8 mouse cellular contexts compared by ENCODE assay signal in the genomic region with DNA sequence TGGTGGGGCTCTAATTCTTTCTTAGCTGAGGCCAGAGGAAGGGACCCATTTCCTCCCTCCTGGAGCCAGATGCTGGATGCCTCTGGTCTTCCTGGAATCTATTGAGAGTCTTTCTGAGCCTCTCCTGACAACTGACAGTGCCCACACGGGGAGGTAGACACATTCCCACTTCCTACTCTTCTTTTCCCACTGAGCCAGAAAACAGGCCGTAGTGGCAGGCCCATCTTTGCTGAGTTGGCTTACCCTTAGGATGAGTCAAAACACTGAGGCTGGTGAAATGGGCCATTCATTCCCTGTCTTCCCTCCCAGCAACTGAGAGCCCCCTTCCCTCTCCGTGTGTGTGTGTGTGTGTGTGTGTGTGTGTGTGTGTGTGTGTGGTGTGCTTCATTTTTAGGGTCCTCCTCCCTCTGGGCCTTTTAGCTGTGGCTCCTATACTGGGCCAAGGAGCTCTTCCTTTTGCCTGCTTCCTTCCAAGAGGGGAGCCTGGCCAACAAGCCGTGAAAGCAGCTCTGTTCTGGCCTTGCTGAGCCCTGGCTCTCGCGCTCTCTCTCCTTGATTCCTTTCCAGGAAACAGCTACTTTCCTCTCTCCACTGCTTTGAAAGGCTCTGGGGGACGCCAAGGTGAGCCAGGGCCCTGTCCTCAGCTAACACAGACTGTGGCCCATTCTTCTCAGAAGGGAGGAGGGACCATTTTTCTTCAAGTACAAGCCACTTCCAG. TPM values are rescaled to one million over a fixed set of nuclear protein-coding genes. Genes with fewer than 3 reads are reported as not detected.
DNase-seq lines count a peak whose midpoint lies in the region; ATAC-seq lines count a peak whose summit lies in the region.

No protein-coding gene starts in this region.

- H3K4me2 ChIP-seq in embryonic facial prominence, embryonic 13.5 days = no peak overlapping the region

- ATAC-seq in embryonic facial prominence, embryonic 13.5 days (ENCODE audit: insufficient number of reproducible peaks, insufficient read depth, low FRiP score, low TSS enrichment, low read depth) = no peak

- 0 out of 2 replicates have a peak, but pooled peaks cover 1% of the 10 kb centered on the region for H3K4me1 ChIP-seq in embryonic facial prominence, embryonic 13.5 days
- 0 out of 2 replicates have a peak, but pooled peaks cover 3% of the 10 kb centered on the region for H3K4me1 ChIP-seq in embryonic facial prominence, embryonic 10.5 days

- DNase-seq in embryonic facial prominence, embryonic 10.5 days (ENCODE audit: low spot score) = no peak
- peak; percentile 10 for DNase-seq in 3T3-L1 (ENCODE audit: low read depth, low spot score)
- peak; percentile 34 to 37 for DNase-seq in frontal cortex, postnatal 36 days (ENCODE audit: low spot score in 2 of 2)
- DNase-seq in left cerebral cortex, adult 11 months (ENCODE audit: low spot score) = peak; percentile 18
- DNase-seq in testis, postnatal 14 days (ENCODE audit: low spot score) = peak; percentile 54
- no peak for DNase-seq in kidney, postnatal 25 days
- no peak for DNase-seq in embryo, embryonic 10 days (ENCODE audit: low spot score)

- H3K9me3 ChIP-seq in embryonic facial prominence, embryonic 13.5 days = no peaks in the 10 kb centered on the region
- H3K9me3 ChIP-seq in embryonic facial prominence, embryonic 10.5 days = no peaks in the 10 kb centered on the region

- no peak overlapping the region for H3K27ac ChIP-seq in embryonic facial prominence, embryonic 13.5 days
- no peak overlapping the region for H3K27ac ChIP-seq in embryonic facial prominence, embryonic 10.5 days (replicated peaks)

- WGBS in embryonic facial prominence, embryonic 13.5 days = 35% methylated on average over 6 of the region's 7 CpGs
- WGBS in embryonic facial prominence, embryonic 10.5 days = 45% methylated on average over 7 of the region's 7 CpGs

- H3K27me3 ChIP-seq in embryonic facial prominence, embryonic 13.5 days = peaks cover 12% of the 10 kb centered on the region; the same call in 1 of the 2 replicates
- peaks cover 16% of the 10 kb centered on the region for H3K27me3 ChIP-seq in embryonic facial prominence, embryonic 10.5 days (replicated peaks; ENCODE audit: low read depth, poor library complexity, severe bottlenecking)

- 0 out of 2 replicates have a peak overlapping the region, but pooled peaks have one; percentile 11 for H3K9ac ChIP-seq in embryonic facial prominence, embryonic 13.5 days

- no peak overlapping the region for H3K4me3 ChIP-seq in embryonic facial prominence, embryonic 13.5 days
- no peak overlapping the region for H3K4me3 ChIP-seq in embryonic facial prominence, embryonic 10.5 days

- H3K36me3 ChIP-seq in embryonic facial prominence, embryonic 13.5 days = no peaks in the 10 kb centered on the region
- no peaks in the 10 kb centered on the region for H3K36me3 ChIP-seq in embryonic facial prominence, embryonic 10.5 days (replicated peaks)

RNA-seq across cellular contexts. Expression of gene Gm17455, which starts 6.1 kb away (rescaled TPM):
- 1.9 and 2.0 TPM in 2 replicates for polyA plus RNA-seq in embryonic facial prominence, embryonic 13.5 days (2015; fragmentation: Nextera tagmentation; extraction: Ambion mirVana)
- polyA plus RNA-seq in embryonic facial prominence, embryonic 10.5 days (2016; fragmentation: Nextera tagmentation; extraction: Ambion mirVana) = 0.96 and 2.6 TPM in 2 replicates

RNA-seq across cellular contexts. Expression of gene Vsir, which starts 59.0 kb away (rescaled TPM):
- polyA plus RNA-seq in embryonic facial prominence, embryonic 13.5 days (2015; fragmentation: Nextera tagmentation; extraction: Ambion mirVana) = 1.5 and 1.9 TPM in 2 replicates
- polyA plus RNA-seq in embryonic facial prominence, embryonic 10.5 days (2016; fragmentation: Nextera tagmentation; extraction: Ambion mirVana) = 2.3 and 2.6 TPM in 2 replicates

Comparison
In these comparisons a context has a peak if more than half of its experiments do, and no peak if none do; other contexts are left out.
1. DNase-seq: peak in 3T3-L1 (single experiment), frontal cortex, postnatal 36 days (2 of 2), left cerebral cortex, adult 11 months (single experiment) and testis, postnatal 14 days (single experiment); none in embryonic facial prominence, embryonic 10.5 days (single experiment), kidney, postnatal 25 days (0 of 2) and embryo, embryonic 10 days (single experiment).